Mouse (Mus musculus): ENCODE results near the gene Bmp4. TPM values are rescaled to one million over a fixed set of nuclear protein-coding genes. Genes with fewer than 3 reads are reported as not detected.

Bmp4 gene
- polyA plus RNA-seq, 1 experiment from 2014 or later, result 40.3 TPM

Other genes with a start within 250 kb of the Bmp4 start
- gene Gm15217, start 11.3 kb downstream of the Bmp4 start, polyA plus RNA-seq (2015; fragmentation: Nextera tagmentation; extraction: Ambion mirVana), result 0.34 TPM in 1 of 2 replicates, not detected in the other